In the genomic region with DNA sequence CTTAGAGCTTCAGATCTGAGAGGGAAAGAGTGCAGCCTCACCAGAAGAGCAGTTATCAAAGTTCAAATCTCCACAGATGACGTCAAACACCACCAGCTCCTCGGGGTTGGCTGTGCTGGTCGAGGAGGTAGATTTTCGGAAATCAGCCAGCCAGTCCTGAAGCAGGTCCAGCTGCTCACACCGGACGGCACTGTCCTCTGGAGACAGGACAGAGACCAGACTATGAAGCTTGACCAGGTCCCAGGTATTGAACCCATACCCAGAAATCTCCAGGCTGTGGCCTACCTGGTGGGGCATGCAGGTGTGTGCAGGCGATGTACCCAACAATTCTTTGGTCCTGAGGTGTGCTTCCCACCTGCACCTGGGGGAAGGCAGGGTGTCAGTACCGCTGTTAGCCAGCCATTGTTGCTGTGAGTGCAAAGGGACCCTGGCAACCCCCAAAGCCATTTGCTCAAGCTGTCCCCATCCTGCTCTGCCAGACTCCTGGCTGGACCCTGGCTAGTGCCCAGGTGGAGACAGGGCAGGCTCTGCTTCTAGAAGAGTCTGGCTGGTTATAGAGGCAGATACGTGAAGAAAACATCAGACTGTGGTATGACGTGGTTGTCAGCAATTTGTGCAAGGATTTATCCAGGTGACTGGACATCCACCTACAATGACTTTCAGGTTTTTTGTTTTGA, we compare ENCODE assay signal across 26 mouse cellular contexts. TPM values are rescaled to one million over a fixed set of nuclear protein-coding genes. Genes with fewer than 3 reads are reported as not detected.
DNase-seq lines count a peak whose midpoint lies in the region; ATAC-seq and TF ChIP-seq lines count a peak whose summit lies in the region.
"Had no signal": no experiment of that assay in that cellular context is flagged by ENCODE, and none has a peak within 500 bp of the region (broad histone marks: within the 10 kb centered on the region; RNA-seq: fewer than 3 reads in every experiment).

No protein-coding gene starts in this region.

- TF ChIP-seq CTCF in cerebellum, adult 2 months (IDR thresholded peaks at IDR 0.05; ENCODE audit: borderline replicate concordance, insufficient read depth, low read depth, low read length), result no peak

- no peaks in the 10 kb centered on the region for H3K9me3 ChIP-seq in intestine, embryonic 15.5 days
- H3K9me3 ChIP-seq: embryonic facial prominence, embryonic 15.5 days; heart, embryonic 13.5 days; hindbrain, embryonic 12.5 days; limb, embryonic 13.5 days; lung, embryonic 15.5 days; midbrain, embryonic 15.5 days; neural tube, embryonic 12.5 days had no signal

- H3K4me3 ChIP-seq in cerebellum, adult 2 months (replicated peaks; ENCODE audit: insufficient read depth, low read depth, low read length), result no peak overlapping the region
- H3K4me3 ChIP-seq in intestine, embryonic 15.5 days (replicated peaks), result no peak overlapping the region
- H3K4me3 ChIP-seq: embryonic facial prominence, embryonic 15.5 days; heart, embryonic 13.5 days; hindbrain, embryonic 12.5 days; limb, embryonic 13.5 days; lung, embryonic 15.5 days; midbrain, embryonic 15.5 days; neural tube, embryonic 12.5 days had no signal

- peak; percentile 36 for DNase-seq in CD4-positive, CD25-positive, alpha-beta regulatory T cell, adult 2 months (ENCODE audit: low read depth, low spot score)
- peak; percentile 18 for DNase-seq in CD4-positive helper T cell, adult 2 months (ENCODE audit: low read depth, low spot score)
- DNase-seq in cerebellum, adult 2 months, result peak; percentile 64 to 73
- DNase-seq in cerebellum, postnatal 25 days, result peak; percentile 78 to 82
- DNase-seq in urinary bladder, postnatal 36 days (ENCODE audit: low spot score in 2 of 2), result no peak
- DNase-seq: adrenal gland, postnatal 25 days; gastrocnemius, postnatal 14 days; heart, adult 18-20 months; kidney, adult 8-10 months; kidney, postnatal 10 days; lung, postnatal 4 days; right cerebral cortex, postnatal 14 days; thymus, postnatal 25 days had no signal

- no peak overlapping the region for H3K4me2 ChIP-seq in intestine, embryonic 15.5 days (replicated peaks)
- H3K4me2 ChIP-seq: embryonic facial prominence, embryonic 15.5 days; heart, embryonic 13.5 days; hindbrain, embryonic 12.5 days; limb, embryonic 13.5 days; lung, embryonic 15.5 days; midbrain, embryonic 15.5 days; neural tube, embryonic 12.5 days had no signal

- H3K27ac ChIP-seq in cerebellum, adult 2 months (ENCODE audit: insufficient read depth, low read length), result no peak overlapping the region
- H3K27ac ChIP-seq in intestine, embryonic 15.5 days, result no peak overlapping the region
- H3K27ac ChIP-seq: embryonic facial prominence, embryonic 15.5 days; heart, embryonic 13.5 days; limb, embryonic 13.5 days; liver, embryonic 14.5 days; lung, embryonic 15.5 days; midbrain, embryonic 15.5 days; neural tube, embryonic 12.5 days; stomach, postnatal 0 days had no signal

- no peak for TF ChIP-seq POLR2A in cerebellum, adult 2 months (IDR thresholded peaks at IDR 0.05; ENCODE audit: borderline replicate concordance, insufficient read depth, low read length)

- H3K4me1 ChIP-seq in cerebellum, adult 2 months (ENCODE audit: control insufficient read depth, insufficient read depth, low read length), result peaks cover 18% of the 10 kb centered on the region
- 0 out of 2 replicates have a peak, but pooled peaks cover 5% of the 10 kb centered on the region for H3K4me1 ChIP-seq in intestine, embryonic 15.5 days (replicated peaks)
- H3K4me1 ChIP-seq: lung, embryonic 15.5 days had no signal

- no peak overlapping the region for H3K9ac ChIP-seq in intestine, embryonic 15.5 days
- H3K9ac ChIP-seq: embryonic facial prominence, embryonic 15.5 days; heart, embryonic 13.5 days; limb, embryonic 13.5 days; liver, embryonic 14.5 days; lung, embryonic 15.5 days; midbrain, embryonic 15.5 days; neural tube, embryonic 12.5 days had no signal

- ATAC-seq in CD4-positive, CD25-positive, alpha-beta regulatory T cell, adult 4 months, result no peak
- ATAC-seq in intestine, embryonic 15.5 days, result no peak
- ATAC-seq: forebrain, embryonic 16.5 days; inflammation-experienced regulatory T-cells, adult 6 months; midbrain, embryonic 15.5 days had no signal

- H3K36me3 ChIP-seq in intestine, embryonic 15.5 days, result no peaks in the 10 kb centered on the region; the same call in 1 of the 2 replicates
- H3K36me3 ChIP-seq: lung, embryonic 15.5 days had no signal

- WGBS in cerebellum, adult 2 months, result 28% methylated on average over 10 of the region's 10 CpGs
- WGBS in intestine, embryonic 15.5 days, result 91% methylated on average over 10 of the region's 10 CpGs

- H3K27me3 ChIP-seq in cerebellum, adult 2 months (ENCODE audit: control insufficient read depth, insufficient read depth, low read length), result no peaks in the 10 kb centered on the region
- no peaks in the 10 kb centered on the region for H3K27me3 ChIP-seq in intestine, embryonic 15.5 days (replicated peaks)
- H3K27me3 ChIP-seq: embryonic facial prominence, embryonic 15.5 days; heart, embryonic 13.5 days; hindbrain, embryonic 12.5 days; limb, embryonic 13.5 days; lung, embryonic 15.5 days; midbrain, embryonic 15.5 days; neural tube, embryonic 12.5 days had no signal

RNA-seq across cellular contexts. Expression of gene Prmt7, which starts 49.0 kb away (rescaled TPM):
- polyA plus RNA-seq in CD4-positive, CD25-positive, alpha-beta regulatory T cell, adult 4 months (2017; shearing (Covaris generic)), result 10 to 100 TPM; 31.5 to 46.0 TPM
- 36.0 and 36.1 TPM in 2 replicates for polyA plus RNA-seq in cerebellum, adult 2 months (2012; rRNA removed)
- polyA plus RNA-seq in intestine, embryonic 15.5 days (2015; fragmentation: Nextera tagmentation; extraction: Ambion mirVana), result 47.3 and 49.0 TPM in 2 replicates

RNA-seq across cellular contexts. Expression of gene Slc7a6os, which starts 49.0 kb away (rescaled TPM):
- 10 to 100 TPM; 24.6 to 28.9 TPM for polyA plus RNA-seq in CD4-positive, CD25-positive, alpha-beta regulatory T cell, adult 4 months (2017; shearing (Covaris generic))
- polyA plus RNA-seq in cerebellum, adult 2 months (2012; rRNA removed), result 31.6 and 33.7 TPM in 2 replicates
- 34.0 and 34.3 TPM in 2 replicates for polyA plus RNA-seq in intestine, embryonic 15.5 days (2015; fragmentation: Nextera tagmentation; extraction: Ambion mirVana)

Comparison
In these comparisons a context has a peak if more than half of its experiments do, and no peak if none do; other contexts are left out.
1. DNase-seq: peak in CD4-positive, CD25-positive, alpha-beta regulatory T cell, adult 2 months (single experiment), CD4-positive helper T cell, adult 2 months (single experiment), cerebellum, adult 2 months (2 of 2) and cerebellum, postnatal 25 days (2 of 2); none in urinary bladder, postnatal 36 days (0 of 2).